Mouse (Mus musculus) hindbrain, embryonic 11.5 days (tissue): ENCODE data around the gene Il22ra1. TPM values are rescaled to one million over a fixed set of nuclear protein-coding genes. Genes with fewer than 3 reads are reported as not detected.
A peak's percentile ranks its signal among the peaks of the same experiment; 100 is the strongest.

Source experiments
- ATAC-seq: fragments of 200-750 bp; cut with Nextera tagmentation; 2 replicates; pipeline ENCODE4 v1.8.0; 2017; ENCODE audit warnings: mild to moderate bottlenecking, moderate TSS enrichment, moderate library complexity; ENCODE audit not compliant: low FRiP score
- DNase-seq: peaks from one replicate; pipeline ENCODE4 v3.0.0-alpha.2; 2015; ENCODE audit warnings: low spot score
- H3K27ac ChIP-seq: fragments of 300-500 bp; sonication (generic); 2 replicates; pipeline ENCODE4 v1.5.1; 2014; ENCODE audit warnings: mild to moderate bottlenecking, low read depth, low read length
- H3K27me3 ChIP-seq: fragments of 300-500 bp; sonication (generic); 2 replicates; pipeline ENCODE4 v1.6.1; 2014; ENCODE audit warnings: mild to moderate bottlenecking, low read length, moderate library complexity, mixed read lengths; ENCODE audit not compliant: control insufficient read depth, insufficient read depth
- H3K36me3 ChIP-seq: fragments of 300-500 bp; sonication (generic); 2 replicates; pipeline ENCODE4 v1.6.1; 2014; ENCODE audit warnings: mild to moderate bottlenecking, low read length, moderate library complexity, mixed read lengths; ENCODE audit not compliant: control insufficient read depth, insufficient read depth
- H3K4me1 ChIP-seq: fragments of 300-500 bp; sonication (generic); replicated peaks from 2 replicates; pipeline ENCODE4 v1.6.1; 2014; ENCODE audit warnings: low read length, mixed read lengths; ENCODE audit not compliant: control insufficient read depth, insufficient read depth
- H3K4me2 ChIP-seq: fragments of 300-500 bp; sonication (generic); replicated peaks from 2 replicates; pipeline ENCODE4 v1.6.1; 2014; ENCODE audit warnings: mild to moderate bottlenecking, low read depth, low read length
- H3K4me3 ChIP-seq: fragments of 300-500 bp; sonication (generic); 2 replicates; pipeline ENCODE4 v1.5.1; 2014; ENCODE audit warnings: low read depth, low read length
- H3K9ac ChIP-seq: fragments of 300-500 bp; sonication (generic); 2 replicates; pipeline ENCODE4 v1.6.1; 2014; ENCODE audit warnings: low read depth, low read length
- H3K9me3 ChIP-seq: fragments of 300-500 bp; sonication (generic); 2 replicates; pipeline ENCODE4 v1.6.1; 2016; ENCODE audit warnings: low read length; ENCODE audit not compliant: control insufficient read depth
- WGBS: fragments of 180-500 bp; shearing (Covaris S2); extraction: QIAGEN DNeasy Blood & Tissue Kit; methylation state at CpG from one replicate; pipeline ENCODE4 v1.1.7; 2014; 5-methylcytosine and 5-hydroxymethylcytosine counted together
- polyA plus RNA-seq: library from polyadenylated mRNA; unstranded; fragments of >200 nt; fragmentation: Nextera tagmentation; extraction: Ambion mirVana; gene quantifications from 2 replicates; pipeline ENCODE4 v1.2.1, GENCODE M21; 2014

The Il22ra1 gene
- polyA plus RNA-seq = not detected in 2 replicates

GRCm38 (mm10) chr4:135727817-135728216 lies at the start of gene Il22ra1:
TSS of gene Il22ra1 (plus strand) at chr4:135728172.
- no peak within 1 kb of the TSS for H3K9ac ChIP-seq
- DNase-seq = no peak
- no peak within 1 kb of the TSS for H3K4me3 ChIP-seq
- no peak within 1 kb of the TSS for H3K4me2 ChIP-seq
- no peak within 1 kb of the TSS for H3K27ac ChIP-seq
- no peaks in the 10 kb centered on the region for H3K36me3 ChIP-seq
- no peaks in the 10 kb centered on the region for H3K4me1 ChIP-seq
- no peak for ATAC-seq
- 65% methylated on average over 14 of the region's 14 CpGs for WGBS
- H3K9me3 ChIP-seq = no peaks in the 10 kb centered on the region
- H3K27me3 ChIP-seq = no peaks in the 10 kb centered on the region

- no peak overlapping the region for H3K4me3 ChIP-seq
- ATAC-seq (no peak), DNase-seq (no peak)
- no peaks in the 10 kb centered on the region for H3K4me1 ChIP-seq
- H3K9ac ChIP-seq = no peak overlapping the region
- H3K36me3 ChIP-seq = no peaks in the 10 kb centered on the region
- no peak overlapping the region for H3K4me2 ChIP-seq
- H3K27ac ChIP-seq = no peak overlapping the region
- H3K27me3 ChIP-seq = no peaks in the 10 kb centered on the region; the same call in 1 of the 2 replicates
- H3K9me3 ChIP-seq = no peaks in the 10 kb centered on the region
- 76% methylated on average over 4 of the region's 4 CpGs for WGBS
Observed at GRCm38 (mm10) chr4:135679316-135679715, 48.7 kb upstream of the Il22ra1 start.

DNA sequence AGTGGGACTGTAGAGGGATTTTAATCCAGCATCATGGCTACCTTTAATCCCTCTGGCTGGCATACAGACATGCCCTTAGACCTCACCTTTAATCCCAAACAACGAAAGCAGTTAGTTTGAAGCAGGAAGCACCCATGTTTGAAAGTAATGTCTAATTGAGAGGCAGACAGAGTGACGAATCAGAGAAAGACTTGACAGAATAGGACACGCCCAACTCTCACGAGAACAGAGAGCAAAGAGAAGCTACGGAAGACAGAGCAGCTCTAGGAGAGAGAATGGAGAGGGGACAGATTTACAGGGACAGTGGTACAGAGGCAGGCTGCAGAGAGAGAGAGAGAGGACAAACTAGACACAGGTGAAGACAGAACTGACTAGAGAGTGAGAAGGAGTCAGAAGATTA lies 46.2 kb upstream of the Il22ra1 start:
- Histone ChIP-seq H3K4me2 (no peak overlapping the region), H3K9me3 (no peaks in the 10 kb centered on the region), H3K27me3 (peaks cover 19% of the 10 kb centered on the region), H3K27ac (no peak overlapping the region), H3K9ac (no peak overlapping the region), H3K4me3 (no peak overlapping the region), H3K4me1 (peaks cover 4% of the 10 kb centered on the region), H3K36me3 (no peaks in the 10 kb centered on the region)
- 80% methylated on average over 5 of the region's 5 CpGs for WGBS
- ATAC-seq = no peak
- no peak for DNase-seq

GRCm38 (mm10) chr4:135683553-135683952 lies 44.4 kb upstream of the Il22ra1 start:
- Histone ChIP-seq H3K4me2 (no peak overlapping the region), H3K27ac (no peak overlapping the region), H3K9me3 (no peaks in the 10 kb centered on the region), H3K4me3 (no peak overlapping the region), H3K9ac (no peak overlapping the region), H3K36me3 (no peaks in the 10 kb centered on the region), H3K4me1 (peaks cover 4% of the 10 kb centered on the region), H3K27me3 (peaks cover 34% of the 10 kb centered on the region)
- ATAC-seq (no peak), DNase-seq (peak; percentile 54)
- 20% methylated on average over 4 of the region's 4 CpGs for WGBS

GRCm38 (mm10) chr4:135684731-135685130 lies 43.2 kb upstream of the Il22ra1 start:
- 35% methylated on average over 3 of the region's 3 CpGs for WGBS
- Histone ChIP-seq H3K36me3 (no peaks in the 10 kb centered on the region), H3K27me3 (peaks cover 35% of the 10 kb centered on the region), H3K4me1 (peaks cover 4% of the 10 kb centered on the region), H3K9ac (no peak overlapping the region), H3K27ac (no peak overlapping the region), H3K4me2 (no peak overlapping the region), H3K4me3 (no peak overlapping the region), H3K9me3 (no peaks in the 10 kb centered on the region)
- ATAC-seq (no peak), DNase-seq (peak; percentile 52)

DNA sequence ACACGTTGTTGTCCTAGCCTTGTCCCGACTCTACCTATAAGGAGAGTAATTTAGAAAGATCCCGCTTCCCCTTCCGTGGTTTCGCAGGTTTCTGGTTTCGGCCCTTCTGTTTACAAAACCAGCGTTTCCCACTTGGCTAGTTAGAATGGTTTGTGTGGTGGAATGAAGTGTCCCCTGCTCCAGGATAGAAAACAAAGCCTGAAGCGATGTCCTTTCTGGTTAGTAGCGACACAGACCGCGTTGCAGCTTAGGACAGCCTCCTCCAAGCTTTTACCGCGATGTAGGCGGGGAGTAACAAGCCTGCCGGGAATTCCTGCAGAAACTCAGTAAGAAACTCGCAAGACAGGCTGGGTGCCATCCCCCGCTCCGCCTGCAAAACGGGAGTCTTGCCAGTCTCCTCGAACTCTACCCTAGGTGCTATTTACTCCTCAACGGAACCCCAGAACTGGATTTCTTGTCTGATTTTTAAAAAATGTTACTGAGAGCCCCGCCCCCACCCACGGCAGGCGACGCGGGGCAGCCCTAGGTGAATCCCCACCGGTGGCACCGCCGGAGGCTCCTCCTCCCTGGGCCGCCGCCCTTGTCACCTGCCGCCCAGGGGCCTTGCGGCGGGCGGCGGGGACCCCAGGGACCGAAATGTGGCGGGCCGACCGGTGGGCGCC lies 41.9 kb upstream of the Il22ra1 start, which contains the start of gene Ifnlr1:
Ifnlr1 (plus strand) TSS at position 382 of the 662 bp plus-strand sequence.
- Histone ChIP-seq H3K27me3 (peaks cover 35% of the 10 kb centered on the region), H3K27ac (no peak within 1 kb of the TSS)

DNA sequence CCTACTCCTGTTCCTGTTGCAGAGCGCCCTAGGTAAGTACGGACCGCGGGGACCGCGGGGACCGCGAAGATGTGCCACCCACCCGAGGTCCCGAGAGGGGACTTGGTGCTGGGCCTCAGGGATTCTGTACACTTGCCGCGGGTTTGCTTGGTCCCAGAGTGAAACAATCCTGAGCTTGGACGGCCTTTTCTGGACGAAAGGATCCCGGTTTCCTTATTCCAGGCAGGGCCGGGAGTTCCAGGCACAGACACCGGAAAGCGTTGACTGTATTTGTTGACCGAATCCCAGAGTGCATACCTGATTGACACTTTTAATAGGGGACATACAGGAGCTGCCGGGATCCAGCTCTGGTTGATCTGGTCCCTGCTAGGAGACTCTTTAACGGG lies 41.4 kb upstream of the Il22ra1 start:
- Histone ChIP-seq H3K9ac (peak overlapping the region; percentile 40), H3K27ac (no peak overlapping the region), H3K36me3 (no peaks in the 10 kb centered on the region), H3K4me2 (peak overlapping the region; percentile 92), H3K4me3 (peak overlapping the region; percentile 39), H3K4me1 (peaks cover 4% of the 10 kb centered on the region), H3K9me3 (no peaks in the 10 kb centered on the region), H3K27me3 (peaks cover 35% of the 10 kb centered on the region)
- under 1% methylated on average over 21 of the region's 21 CpGs for WGBS
- peak; percentile 47 for DNase-seq
- ATAC-seq = no peak

More for the DNA sequence above, 41.9 kb upstream of the Il22ra1 start, which contains the start of gene Ifnlr1:
- WGBS = 3% methylated on average over 39 of the region's 41 CpGs
- no peak for ATAC-seq
- no peaks in the 10 kb centered on the region for H3K36me3 ChIP-seq
- peak within 1 kb of the TSS; percentile 40 for H3K9ac ChIP-seq
- peaks cover 4% of the 10 kb centered on the region for H3K4me1 ChIP-seq
- DNase-seq = peak; percentile 65
- H3K4me3 ChIP-seq = peak within 1 kb of the TSS; percentile 39
- no peaks in the 10 kb centered on the region for H3K9me3 ChIP-seq
- H3K4me2 ChIP-seq = peak within 1 kb of the TSS; percentile 92

GRCm38 (mm10) chr4:135689797-135690196 lies 38.2 kb upstream of the Il22ra1 start:
- 92% methylated on average over 7 of the region's 7 CpGs for WGBS
- DNase-seq (no peak), ATAC-seq (no peak)
- Histone ChIP-seq H3K9ac (no peak overlapping the region), H3K36me3 (no peaks in the 10 kb centered on the region), H3K4me1 (peaks cover 4% of the 10 kb centered on the region), H3K4me2 (no peak overlapping the region), H3K27me3 (peaks cover 34% of the 10 kb centered on the region), H3K27ac (no peak overlapping the region), H3K4me3 (no peak overlapping the region), H3K9me3 (no peaks in the 10 kb centered on the region)

DNA sequence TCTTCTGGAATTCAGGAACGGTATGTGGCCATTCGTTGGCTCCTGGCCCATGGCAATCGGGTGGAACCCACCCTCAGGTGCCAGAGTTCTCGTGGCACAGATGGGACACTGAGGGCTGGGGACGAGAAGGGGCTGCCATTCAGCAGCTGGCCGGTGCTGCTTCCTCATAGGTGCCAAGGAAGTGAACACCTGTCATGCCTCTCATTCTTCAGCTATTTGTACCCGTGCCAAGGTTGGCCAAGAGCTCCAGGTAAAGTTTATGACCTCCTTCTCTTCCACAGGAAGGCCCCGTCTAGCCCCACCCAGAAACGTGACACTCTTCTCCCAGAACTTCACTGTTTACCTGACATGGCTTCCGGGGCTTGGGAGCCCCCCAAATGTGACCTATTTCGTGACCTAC lies 37.7 kb upstream of the Il22ra1 start:
- DNase-seq = no peak
- Histone ChIP-seq H3K27me3 (peaks cover 29% of the 10 kb centered on the region), H3K9me3 (no peaks in the 10 kb centered on the region), H3K4me3 (no peak overlapping the region), H3K36me3 (no peaks in the 10 kb centered on the region), H3K4me2 (no peak overlapping the region), H3K9ac (no peak overlapping the region), H3K27ac (no peak overlapping the region), H3K4me1 (peaks cover 4% of the 10 kb centered on the region)
- 85% methylated on average over 11 of the region's 11 CpGs for WGBS
- no peak for ATAC-seq
